Mouse (Mus musculus) ES-E14 (cell line): ENCODE measurements around the gene Clasp1.

Experiments used
- CHD2 ChIP-seq: IDR thresholded peaks from 2 replicates; pipeline ENCODE4 v1.6.1; 2014; ENCODE audit warnings: mild to moderate bottlenecking, low read depth, low read length, inconsistent platforms
- HCFC1 ChIP-seq: IDR thresholded peaks from 2 replicates; pipeline ENCODE4 v1.6.1; 2012; ENCODE audit warnings: low read length, inconsistent platforms, borderline replicate concordance; ENCODE audit not compliant: insufficient read depth
- MAFK ChIP-seq: IDR thresholded peaks from 2 replicates; pipeline ENCODE4 v1.6.1; 2014; ENCODE audit warnings: mild to moderate bottlenecking, low read depth, low read length, inconsistent platforms; ENCODE audit not compliant: insufficient read depth
- ZC3H11A ChIP-seq: IDR thresholded peaks from 2 replicates; pipeline ENCODE4 v1.6.1; 2012; ENCODE audit warnings: low read depth, mild to moderate bottlenecking, inconsistent platforms, low read length, borderline replicate concordance

GRCm38 (mm10) chr1:118444988-118445387 is 56.1 kb downstream of the Clasp1 start:
- no peak for TF ChIP-seq ZC3H11A
- no peak for TF ChIP-seq CHD2
- no peak for TF ChIP-seq MAFK
- no peak for TF ChIP-seq HCFC1
